Mouse (Mus musculus) layer of hippocampus, adult 8-10 months (tissue): ENCODE measurements around the gene Vmn1r230. TPM values are rescaled to one million over a fixed set of nuclear protein-coding genes. Genes with fewer than 3 reads are reported as not detected.

Experiments used
- DNase-seq, 2 experiments: peaks; one replicate each; pipeline ENCODE4 v3.0.0; 2022; ENCODE audit warnings: low spot score in 2 of 2
- total RNA-seq, 4 experiments: library from RNA; stranded (reverse); gene quantifications; 2 replicates each; pipeline ENCODE4 v1.2.4; 2022

Vmn1r230 gene
- total RNA-seq: not detected

- DNase-seq: no peak
These were observed at the start of gene Vmn1r230 for GRCm38 (mm10) chr17:20840144-20840543. Gene Vmn1r230 (plus strand): TSS chr17:20840444.

- no peak for DNase-seq
These were observed 29.0 kb upstream of the Vmn1r230 start, which contains the start of gene Vmn1r229 for GRCm38 (mm10) chr17:20811255-20811654. Gene Vmn1r229 (plus strand): TSS chr17:20811555.

Other genes with a start within 250 kb of the Vmn1r230 start
- gene Vmn2r110, start 244.0 kb upstream of the Vmn1r230 start, total RNA-seq: not detected
- not detected for gene Fpr-rs3, start 215.6 kb upstream of the Vmn1r230 start, total RNA-seq
- gene Vmn1r226, start 157.6 kb upstream of the Vmn1r230 start, total RNA-seq: not detected
- not detected for gene Vmn1r227, start 110.6 kb upstream of the Vmn1r230 start, total RNA-seq
- under 1 TPM in 1 of 4 experiments, not detected in 3; 0.08 TPM for gene Vmn1r228, start 54.3 kb upstream of the Vmn1r230 start, total RNA-seq
- gene Vmn1r229, start 28.9 kb upstream of the Vmn1r230 start, total RNA-seq: under 1 TPM; 0.02 to 0.09 (median 0.06) TPM
- not detected for gene Vmn1r231, start 64.6 kb downstream of the Vmn1r230 start, total RNA-seq
- gene Vmn1r232, start 79.3 kb downstream of the Vmn1r230 start, total RNA-seq: not detected
- gene Ppp2r1a, start 104.9 kb downstream of the Vmn1r230 start, total RNA-seq: 100 to 1,000 TPM; 510 to 549 (median 533) TPM
- gene Vmn1r233, start 156.0 kb downstream of the Vmn1r230 start, total RNA-seq: not detected
- 10 to 100 TPM; 19.7 to 24.2 (median 21.4) TPM for gene Zfp160, start 168.5 kb downstream of the Vmn1r230 start, total RNA-seq